9 mouse cellular contexts compared by ENCODE assay signal in the genomic region with DNA sequence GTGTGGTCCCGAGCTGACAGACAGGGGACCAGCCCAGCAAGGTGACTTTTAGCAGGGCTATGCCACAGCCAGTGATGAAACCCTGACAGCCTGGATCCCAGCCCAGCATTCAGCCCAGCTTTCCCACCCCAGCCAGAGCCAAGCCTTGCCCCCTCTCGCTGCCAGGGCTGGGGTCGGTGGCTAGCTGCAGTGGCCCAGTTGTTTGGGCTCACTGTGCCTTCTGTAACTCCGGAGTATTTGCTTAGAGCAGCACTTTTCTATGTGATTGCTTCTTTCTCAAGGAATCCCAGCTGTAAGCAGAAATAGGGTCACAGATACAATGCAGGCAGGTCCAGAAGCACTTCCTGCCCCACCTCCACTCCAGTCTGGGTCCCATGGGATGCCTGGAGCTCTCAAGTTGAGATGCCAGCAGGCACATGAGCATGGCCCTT.
A peak's percentile ranks its signal among the peaks of the same experiment; 100 is the strongest.
DNase-seq lines count a peak whose midpoint lies in the region; ATAC-seq and TF ChIP-seq lines count a peak whose summit lies in the region.
"Had no signal": no experiment of that assay in that cellular context is flagged by ENCODE, and none has a peak within 500 bp of the region (broad histone marks: within the 10 kb centered on the region; RNA-seq: fewer than 3 reads in every experiment).

No protein-coding gene starts in this region.

- 0 out of 2 replicates have a peak, but pooled peaks cover 2% of the 10 kb centered on the region for H3K4me1 ChIP-seq in liver, embryonic 13.5 days (replicated peaks)

- WGBS in liver, embryonic 13.5 days (ENCODE audit: insufficient replicate concordance), result 60% methylated on average over 4 of the region's 4 CpGs

- no peaks in the 10 kb centered on the region for H3K27me3 ChIP-seq in liver, embryonic 13.5 days

- ATAC-seq in liver, embryonic 13.5 days (ENCODE audit: low read depth), result peak; percentile 39; the same call in 1 of the 2 replicates

- no peak for TF ChIP-seq CTCF in left cerebral cortex, adult 2 months (IDR thresholded peaks at IDR 0.05)

- no peaks in the 10 kb centered on the region for H3K36me3 ChIP-seq in liver, embryonic 13.5 days

- no peak overlapping the region for H3K4me3 ChIP-seq in left cerebral cortex, adult 2 months
- H3K4me3 ChIP-seq in liver, embryonic 13.5 days (replicated peaks), result no peak overlapping the region

- intact Hi-C loops in left cerebral cortex, adult 2 months (cut with DNase I), result no loop called here
- intact Hi-C loops in left cerebral cortex, postnatal 14 days (cut with DNase I), result no loop called here

- H3K4me2 ChIP-seq in liver, embryonic 13.5 days, result no peak overlapping the region

- DNase-seq in left cerebral cortex, adult 2 months (ENCODE audit: extremely low spot score in 1 of 2, low spot score in 2 of 2), result no peak
- DNase-seq in left cerebral cortex, postnatal 14 days (ENCODE audit: low spot score in 2 of 2), result no peak
- peak; percentile 33 for DNase-seq in embryo, embryonic 11 days
- DNase-seq in heart, postnatal 4 days, result peak; percentile 45
- DNase-seq in liver, embryonic 13.5 days, result no peak
- no peak for DNase-seq in thymus, postnatal 10 days (ENCODE audit: low spot score in 2 of 2)
- no peak for DNase-seq in frontal cortex, adult 2 months (ENCODE audit: extremely low spot score in 1 of 2, low spot score in 1 of 2)
- DNase-seq in cerebellum, adult 8-10 months, result no peak
- DNase-seq: cerebellum, postnatal 36 days had no signal

- peak overlapping the region; percentile 20; the same call in 1 of the 2 replicates for H3K27ac ChIP-seq in left cerebral cortex, adult 2 months
- H3K27ac ChIP-seq in liver, embryonic 13.5 days, result 0 out of 2 replicates have a peak overlapping the region, but pooled peaks have one; percentile 11

- H3K9me3 ChIP-seq in liver, embryonic 13.5 days (replicated peaks), result no peaks in the 10 kb centered on the region

- H3K9ac ChIP-seq in liver, embryonic 13.5 days, result no peak overlapping the region

Comparison
In these comparisons a context has a peak if more than half of its experiments do, and no peak if none do; other contexts are left out.
1. DNase-seq: peak in embryo, embryonic 11 days (single experiment) and heart, postnatal 4 days (single experiment); none in left cerebral cortex, adult 2 months (0 of 2), left cerebral cortex, postnatal 14 days (0 of 2), liver, embryonic 13.5 days (single experiment), thymus, postnatal 10 days (0 of 2), frontal cortex, adult 2 months (0 of 2) and cerebellum, adult 8-10 months (single experiment).